Mouse (Mus musculus) olfactory bulb, adult 2 months (tissue): ENCODE measurements at regions not wholly inside any gene's neighbourhood (a gene's known extent, or its start where the extent isn't known, plus 50 kb on each side); places are given as distances from the start of the nearest gene placed in this dataset.

Experiments
- H3K27ac ChIP-seq: fragments of 200-500 bp; 2 replicates; pipeline ENCODE4 v1.5.1; 2012; ENCODE audit warnings: low read depth, low read length; ENCODE audit not compliant: insufficient read depth
- H3K4me1 ChIP-seq: fragments of 200-500 bp; 2 replicates; pipeline ENCODE4 v1.6.1; 2012; ENCODE audit warnings: low read length; ENCODE audit not compliant: control insufficient read depth, insufficient read depth
- H3K4me3 ChIP-seq: fragments of 200-500 bp; 2 replicates; pipeline ENCODE4 v1.5.1; 2012; ENCODE audit warnings: mild to moderate bottlenecking, low read depth, low read length, moderate library complexity; ENCODE audit not compliant: insufficient read depth
- CTCF ChIP-seq: fragments of 200-500 bp; IDR thresholded peaks from 2 replicates; pipeline ENCODE4 v1.5.1; 2012; ENCODE audit warnings: low read depth, mild to moderate bottlenecking, low read length, moderate library complexity; ENCODE audit not compliant: insufficient read depth
- POLR2A ChIP-seq: fragments of 200-500 bp; IDR thresholded peaks from 2 replicates; pipeline ENCODE4 v1.6.1; 2012; ENCODE audit warnings: mild to moderate bottlenecking, low read depth, low read length, moderate library complexity; ENCODE audit not compliant: insufficient read depth
- WGBS: fragments of 180-500 bp; shearing (Covaris S2); methylation state at CpG from one replicate; pipeline ENCODE4 v1.1.7; 2018; 5-methylcytosine and 5-hydroxymethylcytosine counted together

GRCm38 (mm10) chr10:84036131-84036877, 313.6 kb downstream of the 1500009L16Rik start:
- H3K4me1 ChIP-seq = no peaks in the 10 kb centered on the region
- H3K4me3 ChIP-seq = no peak overlapping the region
- H3K27ac ChIP-seq = no peak overlapping the region
- WGBS = 80% methylated on average over 11 of the region's 11 CpGs
- TF ChIP-seq CTCF (no peak), POLR2A (no peak)

DNA sequence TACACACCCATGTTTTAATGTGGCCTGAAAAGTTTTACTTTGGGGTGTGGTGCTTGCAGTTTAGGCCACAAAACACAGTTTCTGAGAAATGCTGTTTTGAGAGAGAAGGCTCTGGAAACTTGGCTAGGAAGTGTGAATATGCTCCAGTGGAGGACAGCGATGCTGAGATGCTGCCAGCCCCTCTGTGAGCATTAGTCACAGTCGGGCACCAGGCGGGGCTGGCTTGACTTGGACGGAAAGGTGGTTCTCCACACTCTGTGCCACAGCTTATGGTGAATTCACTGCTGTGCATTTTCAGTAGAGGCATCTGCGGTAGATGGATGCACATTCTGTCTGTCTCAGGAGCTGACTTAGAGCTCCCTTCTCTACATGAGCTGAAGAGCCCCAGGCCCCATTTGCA, 326.0 kb downstream of the 1500009L16Rik start:
- Histone ChIP-seq H3K4me3 (no peak overlapping the region), H3K4me1 (no peaks in the 10 kb centered on the region), H3K27ac (no peak overlapping the region)
- TF ChIP-seq CTCF (no peak), POLR2A (no peak)
- WGBS = 77% methylated on average over 5 of the region's 5 CpGs

- H3K27ac ChIP-seq = no peak overlapping the region
- H3K4me1 ChIP-seq = peaks cover 12% of the 10 kb centered on the region
- no peak for TF ChIP-seq CTCF
- no peak for TF ChIP-seq POLR2A
- 83% methylated on average over 8 of the region's 8 CpGs for WGBS
- no peak overlapping the region for H3K4me3 ChIP-seq
Observed at GRCm38 (mm10) chr10:84052696-84053095, 330.0 kb downstream of the 1500009L16Rik start.

- Histone ChIP-seq H3K4me3 (no peak overlapping the region), H3K4me1 (peaks cover 12% of the 10 kb centered on the region), H3K27ac (no peak overlapping the region)
- TF ChIP-seq CTCF (no peak), POLR2A (no peak)
- 41% methylated on average over 6 of the region's 6 CpGs for WGBS
Observed at GRCm38 (mm10) chr10:84054551-84055336, 332.1 kb downstream of the 1500009L16Rik start.

GRCm38 (mm10) chr10:84055402-84056167, 332.9 kb downstream of the 1500009L16Rik start:
- Histone ChIP-seq H3K4me3 (no peak overlapping the region), H3K27ac (no peak overlapping the region), H3K4me1 (peaks cover 12% of the 10 kb centered on the region)
- WGBS = 75% methylated on average over 10 of the region's 10 CpGs
- TF ChIP-seq CTCF (no peak), POLR2A (no peak)

DNA sequence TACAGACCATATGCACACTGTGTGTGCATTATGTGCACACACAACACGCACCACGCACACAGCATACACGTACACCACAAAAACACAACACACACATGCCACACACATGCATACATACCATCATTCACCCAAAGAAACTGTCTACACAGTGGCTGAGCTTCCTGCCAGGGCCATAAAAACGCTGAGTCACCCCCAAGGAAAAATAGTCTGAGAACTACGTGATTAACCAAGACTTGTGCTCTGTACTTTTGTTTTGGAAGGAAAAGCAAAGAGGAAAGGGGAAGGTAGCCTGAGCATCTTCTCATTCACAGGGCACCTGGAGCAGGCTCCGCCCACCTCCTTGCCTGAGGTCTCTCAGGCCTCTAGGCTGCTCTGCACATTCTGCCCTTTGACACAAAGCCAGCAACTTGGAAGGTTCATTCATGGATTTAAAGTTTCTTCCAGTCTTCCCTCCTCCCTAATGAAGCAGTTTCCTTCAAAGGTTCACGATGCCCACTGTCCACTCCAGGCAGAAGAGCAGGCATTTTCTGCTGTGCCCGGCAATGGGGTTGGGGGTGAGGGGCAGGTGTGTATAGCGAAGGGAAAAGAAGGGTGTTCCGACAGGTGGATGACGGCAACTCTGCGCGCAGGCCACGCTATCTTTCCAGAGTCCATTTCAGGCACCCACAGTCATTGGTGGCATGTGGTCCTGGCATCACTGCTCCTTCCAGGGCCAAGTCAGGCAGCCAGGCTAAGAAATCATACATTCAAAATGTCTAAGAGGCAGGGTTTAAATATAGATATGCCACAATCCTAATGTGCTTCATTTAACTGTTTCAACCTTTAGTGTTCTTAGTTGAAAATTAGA, 333.9 kb downstream of the 1500009L16Rik start:
- Histone ChIP-seq H3K4me1 (peaks cover 18% of the 10 kb centered on the region), H3K27ac (no peak overlapping the region), H3K4me3 (no peak overlapping the region)
- WGBS = 86% methylated on average over 14 of the region's 14 CpGs
- TF ChIP-seq CTCF (no peak), POLR2A (no peak)

DNA sequence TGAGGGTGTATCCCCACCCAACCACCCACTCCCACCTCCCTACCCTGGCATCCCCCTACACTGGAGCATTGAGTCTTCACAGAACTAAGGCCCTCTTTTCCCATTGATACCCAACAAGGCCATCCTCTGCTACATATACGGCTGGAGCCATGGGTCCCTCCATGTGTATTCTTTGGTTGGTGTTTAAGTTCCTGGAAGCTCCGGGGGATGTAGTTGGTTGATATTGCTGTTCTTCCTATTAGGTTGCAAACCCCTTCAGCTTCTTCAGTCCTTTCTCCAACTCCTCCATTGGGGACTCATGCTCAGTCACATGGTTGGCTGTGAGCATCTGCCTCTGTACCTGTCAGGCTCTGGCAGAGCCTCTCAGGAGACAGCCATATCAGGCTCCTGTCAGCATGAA, 335.6 kb downstream of the 1500009L16Rik start:
- Histone ChIP-seq H3K4me1 (peaks cover 18% of the 10 kb centered on the region), H3K27ac (no peak overlapping the region), H3K4me3 (no peak overlapping the region)
- WGBS = 97% methylated on average over 2 of the region's 2 CpGs
- TF ChIP-seq CTCF (no peak), POLR2A (no peak)
